Mouse (Mus musculus): Measurements from ENCODE around the gene Eftud2.

- no peak for TF ChIP-seq POLR2A (IDR thresholded peaks at IDR 0.05; ENCODE audit: borderline replicate concordance, extremely low read depth, insufficient read depth, insufficient read length, poor library complexity, severe bottlenecking)
- TF ChIP-seq CTCF (IDR thresholded peaks at IDR 0.05; ENCODE audit: borderline replicate concordance, extremely low read depth, insufficient read depth, insufficient read length) = no peak
Observed at GRCm38 (mm10) chr11:102855941-102856340, 24.8 kb downstream of the Eftud2 start.
